Mouse (Mus musculus) lung, postnatal 0 days (tissue): ENCODE results near the gene Rcsd1.

Source experiments
- CTCF ChIP-seq: IDR thresholded peaks from 2 replicates; pipeline ENCODE4 v1.5.1; 2016; ENCODE audit warnings: antibody characterized with exemption, mild to moderate bottlenecking
- EP300 ChIP-seq: IDR thresholded peaks from 2 replicates; pipeline ENCODE4 v1.6.1; 2016; ENCODE audit warnings: antibody characterized with exemption, mild to moderate bottlenecking, control low read depth

- TF ChIP-seq EP300 (no peak), CTCF (no peak)
Measured at GRCm38 (mm10) chr1:165755194-165755593, 45.6 kb upstream of the Rcsd1 start.
